Comparison of ENCODE assay signal across 23 mouse cellular contexts in the genomic region with DNA sequence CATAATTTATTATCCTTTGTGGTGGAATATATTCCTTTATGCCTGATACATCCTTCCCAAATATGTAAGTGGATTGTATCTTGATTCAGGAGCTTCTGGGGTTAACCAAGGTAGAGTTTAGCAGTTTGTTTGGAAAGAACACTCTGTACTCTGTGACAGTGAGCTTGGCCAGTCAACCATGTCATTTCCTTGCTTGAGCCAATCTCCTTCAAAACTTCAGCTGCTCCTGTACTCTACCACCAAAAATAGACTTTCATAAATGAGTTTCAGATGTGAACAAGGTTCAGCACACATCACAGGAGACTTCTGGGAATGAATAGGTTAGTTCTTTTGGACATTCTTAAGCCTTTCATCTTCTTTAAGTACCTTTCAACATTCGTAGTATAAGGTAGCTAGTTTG.
DNase-seq lines count a peak whose midpoint lies in the region; ATAC-seq and TF ChIP-seq lines count a peak whose summit lies in the region.
"Had no signal": no experiment of that assay in that cellular context is flagged by ENCODE, and none has a peak within 500 bp of the region (broad histone marks: within the 10 kb centered on the region; RNA-seq: fewer than 3 reads in every experiment).

No protein-coding gene starts in this region.

- DNase-seq in kidney, adult 11 months = peak; percentile 58
- DNase-seq in forelimb bud, embryonic 11.5 days (ENCODE audit: low read depth, low spot score) = peak; percentile 11
- DNase-seq in kidney, postnatal 0 days (ENCODE audit: low spot score) = peak; percentile 36
- peak; percentile 60 to 66 for DNase-seq in kidney, postnatal 36 days
- no peak for DNase-seq in B cell, adult 2 months
- DNase-seq: adrenal gland, adult 2 months; cerebellum, adult 11-12 months; cerebellum, adult 9-10 months; cerebellum, postnatal 36 days; gastrocnemius, postnatal 36 days; heart, adult 11 months; heart, postnatal 36 days had no signal

- no peaks in the 10 kb centered on the region for H3K27me3 ChIP-seq in kidney, embryonic 14.5 days (ENCODE audit: control insufficient read depth, insufficient read depth, low read length)
- no peaks in the 10 kb centered on the region for H3K27me3 ChIP-seq in kidney, postnatal 0 days (ENCODE audit: insufficient read depth, low read length)
- H3K27me3 ChIP-seq in neural tube, embryonic 15.5 days (replicated peaks) = no peaks in the 10 kb centered on the region
- H3K27me3 ChIP-seq: CH12.LX; embryonic facial prominence, embryonic 15.5 days; heart, embryonic 13.5 days; hindbrain, embryonic 15.5 days; Patski had no signal

- H3K4me3 ChIP-seq in kidney, embryonic 14.5 days (ENCODE audit: low read length) = no peak overlapping the region
- H3K4me3 ChIP-seq in kidney, postnatal 0 days (replicated peaks; ENCODE audit: low read depth, low read length) = no peak overlapping the region
- no peak overlapping the region for H3K4me3 ChIP-seq in neural tube, embryonic 15.5 days (replicated peaks)
- H3K4me3 ChIP-seq: embryonic facial prominence, embryonic 15.5 days; erythroblast, embryonic 14.5 days; forebrain, embryonic 10.5 days; heart, embryonic 13.5 days; hindbrain, embryonic 15.5 days had no signal

- ATAC-seq in kidney, embryonic 14.5 days (ENCODE audit: low FRiP score, low TSS enrichment) = no peak; the same call in 1 of the 2 replicates
- ATAC-seq in kidney, postnatal 0 days (replicated peaks; ENCODE audit: low FRiP score, low read depth) = peak; percentile 85
- no peak for ATAC-seq in neural tube, embryonic 15.5 days (ENCODE audit: low FRiP score)
- ATAC-seq: activated CD4-positive, CD25-positive, alpha-beta regulatory T cell, adult 4 months; forebrain, embryonic 14.5 days; Patski had no signal

- no peaks in the 10 kb centered on the region for H3K4me1 ChIP-seq in kidney, embryonic 14.5 days (ENCODE audit: control insufficient read depth, insufficient read depth, low read length)
- no peaks in the 10 kb centered on the region for H3K4me1 ChIP-seq in kidney, postnatal 0 days (replicated peaks; ENCODE audit: insufficient read depth, low read length)
- no peaks in the 10 kb centered on the region for H3K4me1 ChIP-seq in neural tube, embryonic 15.5 days
- H3K4me1 ChIP-seq: embryonic facial prominence, embryonic 15.5 days; forebrain, embryonic 10.5 days; heart, embryonic 13.5 days; hindbrain, embryonic 15.5 days had no signal

- H3K9me3 ChIP-seq in kidney, embryonic 14.5 days (ENCODE audit: control insufficient read depth, low read length) = no peaks in the 10 kb centered on the region
- H3K9me3 ChIP-seq in kidney, postnatal 0 days (replicated peaks; ENCODE audit: low read length) = no peaks in the 10 kb centered on the region
- no peaks in the 10 kb centered on the region for H3K9me3 ChIP-seq in neural tube, embryonic 15.5 days (replicated peaks)
- H3K9me3 ChIP-seq: embryonic facial prominence, embryonic 15.5 days; forebrain, embryonic 10.5 days; heart, embryonic 13.5 days; hindbrain, embryonic 15.5 days had no signal

- H3K36me3 ChIP-seq in kidney, embryonic 14.5 days (ENCODE audit: control insufficient read depth, insufficient read depth, low read length) = no peaks in the 10 kb centered on the region
- H3K36me3 ChIP-seq in kidney, postnatal 0 days (ENCODE audit: insufficient read depth, low read length) = no peaks in the 10 kb centered on the region
- no peaks in the 10 kb centered on the region for H3K36me3 ChIP-seq in neural tube, embryonic 15.5 days
- H3K36me3 ChIP-seq: embryonic facial prominence, embryonic 15.5 days; forebrain, embryonic 10.5 days; heart, embryonic 13.5 days; hindbrain, embryonic 15.5 days had no signal

- H3K27ac ChIP-seq in kidney, embryonic 14.5 days (ENCODE audit: low read depth, low read length) = no peak overlapping the region
- 0 out of 2 replicates have a peak overlapping the region, but pooled peaks have one; percentile 2 for H3K27ac ChIP-seq in kidney, postnatal 0 days
- no peak overlapping the region for H3K27ac ChIP-seq in neural tube, embryonic 15.5 days (replicated peaks)
- H3K27ac ChIP-seq: embryonic facial prominence, embryonic 15.5 days; forebrain, embryonic 10.5 days; heart, embryonic 13.5 days; hindbrain, embryonic 15.5 days had no signal

- WGBS in kidney, embryonic 14.5 days = 34% methylated on average over 1 of the region's 1 CpGs
- 17% methylated on average over 1 of the region's 1 CpGs for WGBS in kidney, postnatal 0 days
- WGBS in neural tube, embryonic 15.5 days = 61% methylated on average over 1 of the region's 1 CpGs

- no peak for TF ChIP-seq CTCF in kidney, postnatal 0 days (IDR thresholded peaks at IDR 0.05; ENCODE audit: low read depth)

- H3K4me2 ChIP-seq in kidney, embryonic 14.5 days (replicated peaks; ENCODE audit: low read depth, low read length) = no peak overlapping the region
- H3K4me2 ChIP-seq in kidney, postnatal 0 days (ENCODE audit: low read length) = no peak overlapping the region
- H3K4me2 ChIP-seq in neural tube, embryonic 15.5 days = no peak overlapping the region
- H3K4me2 ChIP-seq: embryonic facial prominence, embryonic 15.5 days; heart, embryonic 13.5 days; hindbrain, embryonic 15.5 days had no signal

- no peak overlapping the region for H3K9ac ChIP-seq in kidney, embryonic 14.5 days (ENCODE audit: low read depth, low read length)
- H3K9ac ChIP-seq in kidney, postnatal 0 days (ENCODE audit: low read depth, low read length) = no peak overlapping the region
- no peak overlapping the region for H3K9ac ChIP-seq in neural tube, embryonic 15.5 days (replicated peaks)
- H3K9ac ChIP-seq: embryonic facial prominence, embryonic 15.5 days; heart, embryonic 13.5 days; hindbrain, embryonic 15.5 days had no signal

Comparison
In these comparisons a context has a peak if more than half of its experiments do, and no peak if none do; other contexts are left out.
1. DNase-seq: peak in kidney, adult 11 months (single experiment), forelimb bud, embryonic 11.5 days (single experiment), kidney, postnatal 0 days (single experiment) and kidney, postnatal 36 days (2 of 2); none in B cell, adult 2 months (0 of 2).